Mouse (Mus musculus) small intestine, adult 2 months (tissue): ENCODE results near the gene Tomm40. TPM values are rescaled to one million over a fixed set of nuclear protein-coding genes. Genes with fewer than 3 reads are reported as not detected.

Experiments
- H3K27ac ChIP-seq: fragments of 200-500 bp; 2 replicates; pipeline ENCODE4 v1.5.1; 2012; ENCODE audit warnings: low read depth, low read length, control low read depth, inconsistent platforms; ENCODE audit not compliant: insufficient read depth
- H3K27me3 ChIP-seq: fragments of 200-500 bp; 2 replicates; pipeline ENCODE4 v1.6.1; 2012; ENCODE audit warnings: mild to moderate bottlenecking, moderate library complexity, low read length, inconsistent platforms; ENCODE audit not compliant: control insufficient read depth, insufficient read depth
- H3K36me3 ChIP-seq: fragments of 200-500 bp; 2 replicates; pipeline ENCODE4 v1.6.1; 2012; ENCODE audit warnings: mild to moderate bottlenecking, low read length, control low read depth, inconsistent platforms; ENCODE audit not compliant: control insufficient read depth, insufficient read depth
- H3K4me1 ChIP-seq: fragments of 200-500 bp; 2 replicates; pipeline ENCODE4 v1.6.1; 2012; ENCODE audit warnings: low read length, inconsistent platforms, mixed read lengths; ENCODE audit not compliant: control insufficient read depth, insufficient read depth, insufficient read length
- H3K4me3 ChIP-seq: fragments of 200-500 bp; 2 replicates; pipeline ENCODE4 v1.5.1; 2012; ENCODE audit warnings: low read depth, mild to moderate bottlenecking, control low read depth, inconsistent platforms, low read length, moderate library complexity
- CTCF ChIP-seq: fragments of 200-500 bp; IDR thresholded peaks from 2 replicates; pipeline ENCODE4 v1.5.1; 2012; ENCODE audit warnings: low read depth, mild to moderate bottlenecking, control low read depth, inconsistent platforms, low read length, moderate library complexity, mixed read lengths; ENCODE audit not compliant: insufficient replicate concordance, insufficient read length; ENCODE audit errors: extremely low read depth
- POLR2A ChIP-seq: fragments of 200-500 bp; IDR thresholded peaks from 2 replicates; pipeline ENCODE4 v1.6.1; 2012; ENCODE audit warnings: low read depth, mild to moderate bottlenecking, control low read depth, inconsistent platforms, low read length, moderate library complexity
- WGBS: fragments of 180-500 bp; shearing (Covaris S2); methylation state at CpG from one replicate; pipeline ENCODE4 v1.1.7; 2018; 5-methylcytosine and 5-hydroxymethylcytosine counted together
- polyA plus RNA-seq: library from polyadenylated mRNA; depleted of rRNA; stranded (reverse); fragments of >200 nt; gene quantifications from 2 replicates; pipeline ENCODE4 v1.2.3, GENCODE M21; 2012

Gene Tomm40
- polyA plus RNA-seq, 1 experiment = 72.9 TPM

GRCm38 (mm10) chr7:19736389-19737057 lies 21.3 kb upstream of the Tomm40 start:
- TF ChIP-seq CTCF (no peak), POLR2A (no peak)
- WGBS = 79% methylated on average over 16 of the region's 16 CpGs
- no peak overlapping the region for H3K4me3 ChIP-seq
- H3K27me3 ChIP-seq = no peaks in the 10 kb centered on the region
- H3K4me1 ChIP-seq = peaks cover 2% of the 10 kb centered on the region; the same call in 1 of the 2 replicates
- peaks cover 64% of the 10 kb centered on the region for H3K36me3 ChIP-seq
- H3K27ac ChIP-seq = no peak overlapping the region

GRCm38 (mm10) chr7:19734178-19734666 lies 19.0 kb upstream of the Tomm40 start:
- H3K4me3 ChIP-seq = no peak overlapping the region
- H3K4me1 ChIP-seq = 0 out of 2 replicates have a peak, but pooled peaks cover 2% of the 10 kb centered on the region
- no peak overlapping the region for H3K27ac ChIP-seq
- WGBS = 92% methylated on average over 10 of the region's 10 CpGs
- peaks cover 74% of the 10 kb centered on the region for H3K36me3 ChIP-seq
- no peak for TF ChIP-seq CTCF
- no peak for TF ChIP-seq POLR2A
- no peaks in the 10 kb centered on the region for H3K27me3 ChIP-seq

- 89% methylated on average over 4 of the region's 4 CpGs for WGBS
- TF ChIP-seq CTCF (no peak), POLR2A (no peak)
- H3K27ac ChIP-seq = no peak overlapping the region
- no peak overlapping the region for H3K4me3 ChIP-seq
- no peaks in the 10 kb centered on the region for H3K27me3 ChIP-seq
- H3K4me1 ChIP-seq = 0 out of 2 replicates have a peak, but pooled peaks cover 4% of the 10 kb centered on the region
- H3K36me3 ChIP-seq = peaks cover 69% of the 10 kb centered on the region
These were observed 11.3 kb upstream of the Tomm40 start for GRCm38 (mm10) chr7:19726541-19726940.

GRCm38 (mm10) chr7:19724167-19724566 lies 8.9 kb upstream of the Tomm40 start:
- H3K4me1 ChIP-seq = 0 out of 2 replicates have a peak, but pooled peaks cover 4% of the 10 kb centered on the region
- H3K27ac ChIP-seq = no peak overlapping the region
- TF ChIP-seq POLR2A = no peak
- peaks cover 55% of the 10 kb centered on the region for H3K36me3 ChIP-seq
- no peak overlapping the region for H3K4me3 ChIP-seq
- 60% methylated on average over 12 of the region's 12 CpGs for WGBS
- no peaks in the 10 kb centered on the region for H3K27me3 ChIP-seq

GRCm38 (mm10) chr7:19722754-19723195 lies 7.5 kb upstream of the Tomm40 start:
- Histone ChIP-seq H3K4me1 (0 out of 2 replicates have a peak, but pooled peaks cover 4% of the 10 kb centered on the region), H3K36me3 (peaks cover 52% of the 10 kb centered on the region), H3K27ac (no peak overlapping the region), H3K4me3 (no peak overlapping the region), H3K27me3 (no peaks in the 10 kb centered on the region)
- 82% methylated on average over 6 of the region's 6 CpGs for WGBS
- TF ChIP-seq CTCF (no peak), POLR2A (no peak)

- H3K36me3 ChIP-seq = peaks cover 28% of the 10 kb centered on the region
- TF ChIP-seq POLR2A = no peak
- TF ChIP-seq CTCF = no peak
- no peak overlapping the region for H3K27ac ChIP-seq
- no peaks in the 10 kb centered on the region; the same call in 1 of the 2 replicates for H3K4me1 ChIP-seq
- WGBS = 91% methylated on average over 4 of the region's 4 CpGs
- H3K27me3 ChIP-seq = no peaks in the 10 kb centered on the region
- H3K4me3 ChIP-seq = no peak overlapping the region
These were observed 4.0 kb upstream of the Tomm40 start for GRCm38 (mm10) chr7:19719200-19719599.

- peaks cover 24% of the 10 kb centered on the region for H3K36me3 ChIP-seq
- no peaks in the 10 kb centered on the region; the same call in 1 of the 2 replicates for H3K4me1 ChIP-seq
- 90% methylated on average over 5 of the region's 5 CpGs for WGBS
These were observed 3.2 kb upstream of the Tomm40 start for GRCm38 (mm10) chr7:19718297-19718952.

More at GRCm38 (mm10) chr7:19718297-19718952, 3.2 kb upstream of the Tomm40 start:
- Histone ChIP-seq H3K27ac (no peak overlapping the region), H3K27me3 (no peaks in the 10 kb centered on the region), H3K4me3 (no peak overlapping the region)
- TF ChIP-seq POLR2A = no peak
- no peak for TF ChIP-seq CTCF
